Mouse (Mus musculus): ENCODE measurements around the gene Csk.

Csk gene

DNA sequence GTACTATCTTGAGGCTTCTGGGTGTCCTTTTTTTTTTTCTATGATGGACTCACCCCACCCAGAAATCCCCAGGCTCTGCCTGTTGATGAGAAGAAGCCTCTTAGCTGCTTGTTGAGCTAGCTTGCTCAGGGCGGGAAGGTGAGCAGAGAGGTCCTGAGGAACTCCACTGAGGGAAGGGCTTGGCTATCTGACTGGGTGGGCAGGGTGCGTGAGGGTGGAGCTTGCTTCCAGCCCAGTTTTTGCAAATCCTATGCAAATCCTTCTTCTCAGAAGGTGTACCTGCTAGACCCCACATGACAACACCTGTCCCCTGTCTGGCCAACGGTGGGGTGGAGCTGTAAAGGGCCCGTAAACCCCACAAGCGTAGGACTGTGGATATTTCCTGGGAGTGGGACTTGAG lies at the start of gene Csk:
Csk (minus strand) TSS at position 349 of the 400 bp plus-strand sequence.
- no peak for DNase-seq (ENCODE audit: low spot score in 2 of 2)

GRCm38 (mm10) chr9:57698466-57699150 lies 45.2 kb upstream of the Csk start:
- DNase-seq (ENCODE audit: low spot score in 2 of 2) = no peak

DNA sequence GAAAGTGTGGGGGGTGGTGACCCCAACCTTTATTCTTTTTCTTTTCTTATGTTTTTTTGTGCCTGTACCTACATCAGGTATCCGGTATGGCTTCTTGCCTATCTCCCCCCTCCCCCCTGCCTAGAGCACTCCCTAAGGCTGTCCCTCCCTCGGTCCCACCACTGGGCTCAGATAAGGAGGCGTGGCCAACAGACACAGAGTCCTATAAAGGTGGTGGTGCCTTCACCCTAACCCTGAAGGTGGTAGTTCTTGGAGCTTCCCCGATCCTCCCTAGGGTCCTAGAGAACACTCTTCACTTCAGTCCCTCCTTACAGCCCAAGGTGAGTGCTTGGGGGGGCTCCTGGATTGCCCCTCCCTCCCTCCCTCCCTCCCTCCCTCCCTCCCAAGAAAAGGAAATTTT lies 43.9 kb upstream of the Csk start:
- DNase-seq (ENCODE audit: low spot score in 2 of 2) = no peak

GRCm38 (mm10) chr9:57696380-57697285 lies 43.2 kb upstream of the Csk start:
- DNase-seq (ENCODE audit: low spot score in 2 of 2) = peak; percentile 9 to 56

DNA sequence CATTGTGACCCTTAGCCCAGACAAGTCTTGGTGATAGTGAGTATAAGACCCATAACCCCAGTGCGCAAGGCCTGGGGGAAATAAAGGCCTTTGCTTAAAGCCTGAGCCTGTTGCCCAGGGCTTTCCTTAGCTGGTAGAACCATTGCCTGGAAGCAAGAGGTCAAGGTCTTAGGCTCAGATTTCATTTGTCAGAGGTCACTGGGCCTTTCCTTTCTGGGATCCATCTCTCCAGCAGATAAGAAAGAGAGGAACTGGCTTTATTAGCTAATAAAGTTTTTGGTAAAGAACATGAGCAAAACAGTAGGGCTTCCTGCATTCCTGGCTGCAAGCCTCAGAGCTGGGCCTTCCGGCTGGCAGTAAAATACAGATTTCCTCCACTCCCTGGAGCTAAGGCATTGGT lies 40.7 kb upstream of the Csk start:
- DNase-seq (ENCODE audit: low spot score in 2 of 2) = no peak

GRCm38 (mm10) chr9:57688606-57689005 lies 35.2 kb upstream of the Csk start:
- no peak for DNase-seq (ENCODE audit: low spot score in 2 of 2)

DNA sequence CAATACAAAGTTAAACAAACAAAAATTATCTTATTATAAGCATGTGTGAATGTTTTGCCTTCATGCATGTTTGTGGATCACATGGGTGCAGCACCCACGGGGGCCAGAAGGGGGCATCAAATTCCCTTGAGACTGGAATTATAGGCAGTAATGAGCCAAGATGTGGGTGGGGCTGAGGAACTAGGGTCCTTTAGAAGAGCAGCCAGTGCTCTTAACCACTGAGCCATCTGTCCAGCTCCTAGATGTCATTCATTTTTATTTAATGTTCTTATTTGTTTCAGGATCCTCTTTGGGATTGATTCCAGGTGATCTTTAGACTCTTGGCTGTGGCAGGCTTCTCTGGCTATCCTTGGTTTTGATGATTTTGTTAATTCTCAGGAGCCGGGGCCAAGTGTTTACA lies 34.7 kb upstream of the Csk start:
- DNase-seq (ENCODE audit: low spot score in 2 of 2) = no peak

GRCm38 (mm10) chr9:57687751-57688150 lies 34.3 kb upstream of the Csk start, which contains the start of gene Cyp1a1:
Gene Cyp1a1 (plus strand): TSS chr9:57687928.
- no peak for DNase-seq (ENCODE audit: low spot score in 2 of 2)

- DNase-seq (ENCODE audit: low spot score in 2 of 2) = no peak
Observed at GRCm38 (mm10) chr9:57686011-57686410, 32.6 kb upstream of the Csk start.

- no peak for DNase-seq (ENCODE audit: low spot score in 2 of 2)
Observed at GRCm38 (mm10) chr9:57683520-57683919, 30.1 kb upstream of the Csk start, which contains the start of gene Cyp1a2. Gene Cyp1a2 (minus strand): TSS chr9:57683703.

DNA sequence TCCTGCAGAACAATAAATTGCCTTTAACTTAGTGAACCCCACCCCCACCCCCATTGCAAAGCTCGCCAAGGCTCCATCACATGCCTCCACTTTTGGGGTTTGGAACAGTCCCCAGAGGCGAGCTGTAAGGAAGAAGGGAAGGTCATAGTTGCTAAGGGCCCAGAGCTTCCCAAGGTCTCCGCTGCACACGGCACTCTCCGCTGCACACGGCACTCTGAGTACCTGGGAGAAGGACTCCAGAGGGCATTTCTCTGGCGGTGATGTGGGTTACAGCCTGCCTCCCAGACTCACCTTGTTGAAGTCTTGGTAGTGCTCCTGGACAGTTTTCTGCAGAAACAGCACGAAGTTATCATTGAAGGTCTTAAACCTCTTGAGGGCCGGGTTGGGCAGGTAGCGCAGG lies 28.0 kb upstream of the Csk start:
- no peak for DNase-seq (ENCODE audit: low spot score in 2 of 2)

GRCm38 (mm10) chr9:57671500-57671899 lies 18.1 kb upstream of the Csk start:
- no peak for DNase-seq (ENCODE audit: low spot score in 2 of 2)

DNA sequence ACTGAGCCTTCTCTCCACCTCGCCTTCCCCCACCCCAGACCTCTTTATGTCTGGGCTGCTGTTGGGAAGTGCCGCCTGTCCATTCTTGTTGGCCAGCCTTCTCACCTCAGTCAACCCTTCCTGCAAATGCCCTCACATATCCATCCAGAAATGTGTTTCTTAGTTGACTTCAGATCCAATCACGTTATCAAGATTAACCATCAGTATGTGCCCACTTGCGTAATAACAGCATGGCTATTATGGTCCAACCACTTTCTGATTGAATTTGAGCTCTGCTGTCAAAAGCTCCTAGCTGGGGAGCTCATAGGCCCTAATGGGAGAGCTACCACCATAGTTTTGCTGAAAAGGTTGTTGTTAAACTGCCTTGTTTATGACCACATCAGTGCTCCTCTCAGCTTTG lies 17.6 kb upstream of the Csk start:
- DNase-seq (ENCODE audit: low spot score in 2 of 2) = no peak

DNA sequence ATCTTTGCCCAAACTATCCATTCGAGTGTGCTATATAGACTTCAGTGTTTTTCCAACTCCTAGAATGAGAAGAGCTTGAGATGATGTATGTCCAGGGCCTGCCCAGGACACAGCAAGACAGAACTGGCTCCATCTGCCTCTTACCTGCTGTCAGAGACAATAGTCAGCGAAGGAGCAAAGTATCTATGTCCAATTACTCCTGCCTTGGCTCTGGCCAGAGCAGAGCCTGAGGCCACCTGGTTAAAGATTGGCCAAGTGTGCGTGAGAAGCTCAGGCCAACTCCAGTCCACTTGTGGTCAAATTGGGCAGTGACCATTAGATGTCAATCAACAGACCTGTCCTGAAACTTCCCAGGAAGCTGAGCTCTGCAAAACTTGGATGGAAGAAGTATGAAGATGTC lies 16.1 kb upstream of the Csk start:
- no peak for DNase-seq (ENCODE audit: low spot score in 2 of 2)

- DNase-seq (ENCODE audit: low spot score in 2 of 2) = no peak
Observed at GRCm38 (mm10) chr9:57668277-57668676, 14.8 kb upstream of the Csk start.

GRCm38 (mm10) chr9:57667817-57668216 lies 14.4 kb upstream of the Csk start:
- DNase-seq (ENCODE audit: low spot score in 2 of 2) = no peak

DNA sequence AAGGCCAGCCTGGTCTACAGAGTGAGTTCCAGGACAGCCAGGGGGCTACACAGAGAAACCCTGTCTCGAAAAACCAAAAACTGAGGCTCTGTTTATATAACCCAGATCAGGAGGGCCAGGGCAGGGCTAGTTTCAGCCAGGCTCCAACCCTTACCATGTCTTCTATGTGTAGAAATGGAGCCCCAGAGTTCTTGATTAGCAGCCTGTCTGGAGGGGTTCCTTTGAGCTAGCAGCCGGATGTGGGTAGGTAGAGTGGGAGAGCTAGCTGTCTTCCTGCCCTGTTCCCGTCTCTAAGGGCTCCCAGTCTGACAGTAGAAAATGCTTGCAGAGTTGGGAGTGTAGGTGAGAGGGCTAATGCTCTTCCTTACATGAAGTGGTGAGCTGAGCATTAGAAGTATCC lies 13.7 kb upstream of the Csk start:
- DNase-seq (ENCODE audit: low spot score in 2 of 2) = no peak

GRCm38 (mm10) chr9:57666536-57666935 lies 13.1 kb upstream of the Csk start:
- DNase-seq (ENCODE audit: low spot score in 2 of 2) = no peak

DNA sequence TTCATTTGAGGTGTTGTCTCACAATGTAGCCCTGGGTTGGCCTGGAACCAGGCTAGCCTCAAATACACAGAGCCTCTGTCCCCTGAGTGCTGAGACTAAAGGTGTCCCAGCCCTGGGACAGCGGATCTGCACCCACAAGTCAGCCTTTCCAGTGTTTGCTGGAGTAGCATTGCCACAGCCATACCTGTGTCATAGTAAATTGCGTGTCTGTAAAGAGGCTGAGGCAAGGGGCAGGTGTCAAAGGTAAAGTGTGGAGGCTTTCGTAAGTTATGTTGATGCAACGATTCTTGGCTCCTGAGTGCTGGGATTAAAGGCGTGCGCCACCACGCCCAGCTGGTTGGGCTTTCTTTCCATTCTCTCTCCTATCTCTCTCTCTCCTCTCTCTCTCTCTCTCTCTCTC lies 11.2 kb upstream of the Csk start:
- DNase-seq (ENCODE audit: low spot score in 2 of 2) = no peak

DNA sequence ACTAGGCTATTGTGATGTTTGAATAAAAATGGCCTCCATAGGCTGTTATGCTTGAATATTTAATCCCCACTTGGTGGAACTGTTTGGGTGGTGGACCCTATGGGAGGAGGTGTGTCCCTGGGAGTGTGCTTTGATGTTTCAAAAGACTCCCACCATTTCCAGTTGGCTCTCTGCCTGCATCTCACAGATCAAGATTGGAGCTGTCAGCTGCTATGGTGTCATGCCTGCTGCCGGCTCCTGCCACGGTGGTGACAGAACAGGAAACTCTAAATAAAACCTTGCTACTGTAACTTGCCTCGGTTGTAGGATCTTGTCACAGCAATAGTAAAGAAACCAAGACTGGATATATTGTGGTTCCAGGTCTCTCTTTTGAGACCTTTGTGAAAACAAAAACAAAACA lies 8.1 kb upstream of the Csk start:
- DNase-seq (ENCODE audit: low spot score in 2 of 2) = no peak

- DNase-seq (ENCODE audit: low spot score in 2 of 2) = no peak
Observed at GRCm38 (mm10) chr9:57660501-57660900, 7.1 kb upstream of the Csk start.

DNA sequence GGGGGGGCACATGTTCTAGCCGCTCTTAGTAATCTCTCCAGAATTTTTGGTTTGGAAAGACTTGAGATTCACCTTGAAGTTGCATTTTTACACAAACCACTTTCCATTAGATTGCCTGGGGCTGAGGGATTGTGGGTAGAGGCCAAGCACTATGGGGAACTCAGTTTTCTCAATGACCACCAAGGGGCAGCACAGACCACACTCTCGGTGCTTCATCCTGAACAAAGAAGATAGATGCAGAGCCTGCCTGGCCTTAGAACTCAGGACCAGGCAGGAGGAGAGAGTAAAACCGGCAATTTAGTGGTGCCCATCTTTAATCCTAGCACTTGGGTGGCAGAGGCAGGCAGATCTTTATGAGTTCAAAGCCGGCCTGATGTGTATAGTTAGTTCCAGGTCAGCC lies 6.3 kb upstream of the Csk start:
- DNase-seq (ENCODE audit: low spot score in 2 of 2) = peak; percentile 70 to 79

DNA sequence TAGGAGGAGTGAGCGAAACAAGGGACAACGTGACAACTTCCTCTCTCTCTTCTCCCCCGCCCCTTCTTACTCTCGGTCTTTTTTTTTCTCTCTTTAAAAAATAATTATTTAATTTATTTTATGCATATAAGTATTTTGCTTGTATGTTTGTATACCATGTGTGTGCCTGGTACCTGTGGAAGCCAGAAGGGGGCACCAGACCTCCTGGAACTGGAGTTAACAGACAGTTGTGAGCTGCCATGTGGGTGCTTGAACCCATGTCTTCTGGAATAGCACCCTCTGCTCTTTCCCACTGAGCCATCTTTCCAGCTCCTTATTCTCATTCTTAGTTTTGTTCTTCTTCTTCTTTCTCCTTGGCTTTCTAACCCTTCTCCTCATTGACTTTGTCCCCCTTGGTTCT lies 5.5 kb upstream of the Csk start:
- no peak for DNase-seq (ENCODE audit: low spot score in 2 of 2)
